Mouse (Mus musculus) lung, adult 2 months (tissue): Measurements from ENCODE around the gene Ldlr.

ENCODE experiments used
- CTCF ChIP-seq: fragments of 200-500 bp; IDR thresholded peaks from 2 replicates; pipeline ENCODE4 v1.5.1; 2011; ENCODE audit warnings: mild to moderate bottlenecking, low read length, control low read depth; ENCODE audit not compliant: insufficient read depth
- POLR2A ChIP-seq: fragments of 200-500 bp; IDR thresholded peaks from 2 replicates; pipeline ENCODE4 v1.6.1; 2011; ENCODE audit warnings: low read depth, mild to moderate bottlenecking, control low read depth, low read length, borderline replicate concordance; ENCODE audit errors: extremely low read depth

DNA sequence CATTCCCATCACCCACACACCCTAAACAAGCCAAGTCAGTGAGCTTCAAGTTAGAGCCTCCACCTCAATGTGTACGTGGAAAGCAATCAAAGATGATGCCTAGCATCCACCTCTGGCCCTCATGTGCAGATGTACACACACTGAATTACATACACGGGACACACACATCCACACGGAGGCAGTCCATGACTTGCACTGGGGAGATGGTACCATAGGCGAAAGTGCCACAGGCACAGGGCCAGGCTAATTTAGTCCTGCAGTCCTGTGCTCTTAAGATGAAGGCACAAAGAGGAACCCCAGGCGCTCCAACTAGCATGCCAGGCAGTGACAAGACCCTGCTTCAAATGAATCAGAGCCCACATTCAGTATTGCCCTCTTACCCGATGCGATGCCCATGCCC is 19.8 kb upstream of the Ldlr start:
- TF ChIP-seq CTCF (no peak), POLR2A (no peak)
